Mouse (Mus musculus): ENCODE data around the gene Mab21l3. TPM values are rescaled to one million over a fixed set of nuclear protein-coding genes. Genes with fewer than 3 reads are reported as not detected.

The Mab21l3 gene
- polyA plus RNA-seq, 1 experiment from 2014 or later = 0.56 TPM

DNA sequence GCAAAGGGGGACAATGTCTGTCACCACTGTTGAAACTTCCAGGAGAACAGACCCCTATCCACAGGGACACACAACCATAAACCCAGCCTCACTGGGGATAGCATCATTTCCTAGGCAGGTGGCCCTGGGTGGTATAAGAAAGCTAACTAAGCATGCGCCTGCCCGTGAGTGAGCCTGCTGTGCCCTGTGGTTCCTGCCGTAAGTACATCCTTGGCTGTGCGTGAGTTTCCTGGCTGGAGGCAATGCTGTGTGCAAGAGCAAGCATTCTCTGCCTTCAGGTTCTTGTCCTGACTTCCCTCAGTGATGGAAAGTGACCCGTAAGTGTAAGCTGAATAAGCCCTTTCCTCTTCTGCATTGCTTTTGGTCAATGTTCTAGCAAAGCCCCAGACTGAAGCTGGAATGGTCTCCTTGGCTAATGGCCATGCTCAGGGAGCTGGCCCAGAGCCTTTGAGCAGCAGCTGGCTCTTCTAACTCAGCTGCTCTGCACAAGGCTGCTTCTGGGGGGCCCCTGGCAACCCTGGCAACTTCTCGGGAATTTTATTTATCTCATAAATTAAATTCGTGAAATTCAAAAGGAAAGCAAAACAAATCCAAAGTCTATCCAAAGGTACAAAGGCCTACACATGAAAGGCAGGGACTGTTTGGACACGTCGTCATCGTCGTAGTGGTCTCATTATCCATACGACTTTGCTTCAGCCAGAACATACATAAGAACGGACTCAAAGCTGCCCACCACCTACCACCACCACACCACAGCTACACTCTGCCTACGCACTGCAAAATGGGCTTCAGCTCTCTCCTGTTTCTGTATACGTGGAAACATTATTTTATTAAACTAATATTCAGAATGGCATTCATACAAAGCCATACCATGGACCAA is 50.7 kb downstream of the Mab21l3 start:
- Histone ChIP-seq H3K9me3 (no peaks in the 10 kb centered on the region), H3K4me2 (replicated peaks) (no peak overlapping the region), H3K36me3 (no peaks in the 10 kb centered on the region), H3K27me3 (no peaks in the 10 kb centered on the region), H3K27ac (replicated peaks) (no peak overlapping the region), H3K4me1 (peaks cover 19% of the 10 kb centered on the region), H3K4me3 (no peak overlapping the region), H3K9ac (replicated peaks) (no peak overlapping the region)
- WGBS = 31% methylated on average over 15 of the region's 15 CpGs
- peak; percentile 61 for ATAC-seq (replicated peaks)

DNA sequence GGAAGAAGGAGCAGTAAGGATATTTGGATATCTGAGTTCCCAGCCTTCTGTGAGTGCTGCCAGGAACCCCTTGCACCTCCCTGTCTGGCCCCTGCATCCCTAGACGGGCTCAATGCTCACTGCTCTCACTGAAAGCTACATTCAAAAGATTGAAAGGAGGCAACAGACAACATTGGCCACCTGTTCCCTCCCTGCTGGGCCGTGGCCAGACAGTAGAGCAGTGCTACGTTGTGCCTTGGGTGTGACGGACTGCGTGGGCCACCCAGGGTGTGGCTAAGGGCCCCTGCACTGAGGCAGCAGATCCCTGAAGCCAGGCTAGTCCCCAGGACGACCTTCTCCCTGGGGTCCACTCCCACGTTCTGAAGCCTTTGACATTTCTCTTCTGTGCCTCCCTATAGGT is 52.5 kb downstream of the Mab21l3 start:
- Histone ChIP-seq H3K9ac (replicated peaks) (no peak overlapping the region), H3K9me3 (no peaks in the 10 kb centered on the region), H3K36me3 (no peaks in the 10 kb centered on the region), H3K4me2 (replicated peaks) (no peak overlapping the region), H3K4me1 (peaks cover 19% of the 10 kb centered on the region), H3K4me3 (no peak overlapping the region), H3K27ac (replicated peaks) (no peak overlapping the region), H3K27me3 (no peaks in the 10 kb centered on the region)
- ATAC-seq (replicated peaks) = 0 out of 2 replicates have a peak, but pooled peaks have one; percentile 36
- 20% methylated on average over 7 of the region's 7 CpGs for WGBS

DNA sequence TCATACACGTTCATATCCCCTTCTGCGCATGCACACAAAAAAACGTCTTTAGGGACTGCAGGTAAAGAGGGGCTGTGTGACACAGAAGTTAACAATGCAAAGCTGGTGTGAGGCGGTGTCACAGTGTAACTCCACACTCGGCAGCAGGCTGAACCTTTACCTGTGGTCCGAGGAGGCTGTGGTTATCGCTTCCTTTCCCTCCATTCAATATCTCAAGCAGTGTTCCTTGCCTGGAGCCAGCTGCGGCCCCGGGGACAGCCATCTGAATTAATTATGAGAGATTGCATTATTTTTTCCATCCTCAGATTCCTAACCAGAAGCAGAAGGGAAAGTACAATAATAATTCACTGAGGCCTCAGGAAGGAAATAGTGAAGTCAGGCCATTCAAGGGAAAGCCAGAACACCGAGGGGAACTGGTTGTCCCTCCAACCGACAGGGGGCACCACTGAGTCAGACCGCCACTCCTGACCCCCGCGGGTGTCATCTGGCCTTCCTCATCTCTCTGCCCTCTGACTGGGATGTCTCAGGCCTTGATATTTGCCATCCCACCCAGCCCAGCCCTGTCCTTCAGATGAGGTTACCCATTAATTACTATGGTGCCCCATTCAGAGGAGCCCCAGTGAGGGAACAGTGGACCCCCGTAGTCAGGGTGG is 53.2 kb downstream of the Mab21l3 start:
- no peak overlapping the region for H3K9ac ChIP-seq (replicated peaks)
- H3K4me1 ChIP-seq = peaks cover 19% of the 10 kb centered on the region
- no peak overlapping the region for H3K4me3 ChIP-seq
- H3K27me3 ChIP-seq = no peaks in the 10 kb centered on the region
- no peak overlapping the region for H3K4me2 ChIP-seq (replicated peaks)
- H3K9me3 ChIP-seq = no peaks in the 10 kb centered on the region
- no peak for ATAC-seq (replicated peaks)
- H3K36me3 ChIP-seq = no peaks in the 10 kb centered on the region
- no peak overlapping the region for H3K27ac ChIP-seq (replicated peaks)
- WGBS = 80% methylated on average over 15 of the region's 15 CpGs

DNA sequence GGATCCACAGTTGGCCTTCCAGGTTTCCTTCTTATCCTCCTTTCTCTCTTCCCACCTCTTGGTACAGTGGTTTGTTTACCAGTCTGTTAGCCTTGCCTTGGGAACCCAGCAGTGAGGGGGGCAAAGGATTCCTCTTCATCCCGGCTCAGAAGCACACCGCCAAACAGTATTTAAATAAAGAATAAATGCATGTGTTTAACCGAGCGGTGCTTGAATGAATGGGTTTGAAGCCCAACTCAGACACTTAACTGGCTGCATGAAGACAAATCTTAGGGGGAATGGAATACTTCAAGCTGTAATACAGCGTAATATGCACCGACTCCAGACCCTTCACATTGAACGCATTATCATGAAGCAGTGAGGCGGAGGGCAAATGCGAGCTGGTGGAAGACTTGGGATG is 54.1 kb downstream of the Mab21l3 start:
- peaks cover 19% of the 10 kb centered on the region for H3K4me1 ChIP-seq
- WGBS = 50% methylated on average over 9 of the region's 9 CpGs
- no peak overlapping the region for H3K4me3 ChIP-seq
- H3K4me2 ChIP-seq (replicated peaks) = no peak overlapping the region
- no peaks in the 10 kb centered on the region for H3K27me3 ChIP-seq
- no peak overlapping the region for H3K27ac ChIP-seq (replicated peaks)
- no peak for ATAC-seq (replicated peaks)
- no peaks in the 10 kb centered on the region for H3K9me3 ChIP-seq
- no peak overlapping the region for H3K9ac ChIP-seq (replicated peaks)
- no peaks in the 10 kb centered on the region for H3K36me3 ChIP-seq

- no peak for ATAC-seq (replicated peaks)
Measured at GRCm38 (mm10) chr3:101794026-101794425, 54.7 kb downstream of the Mab21l3 start.

GRCm38 (mm10) chr3:101792191-101792590 is 56.6 kb downstream of the Mab21l3 start:
- ATAC-seq (replicated peaks) = no peak
- H3K9me3 ChIP-seq = no peaks in the 10 kb centered on the region
- 81% methylated on average over 4 of the region's 4 CpGs for WGBS
- peaks cover 8% of the 10 kb centered on the region; the same call in 1 of the 2 replicates for H3K4me1 ChIP-seq
- no peak overlapping the region for H3K4me3 ChIP-seq
- H3K27ac ChIP-seq (replicated peaks) = no peak overlapping the region
- no peaks in the 10 kb centered on the region for H3K27me3 ChIP-seq
- no peak overlapping the region for H3K4me2 ChIP-seq (replicated peaks)
- no peaks in the 10 kb centered on the region for H3K36me3 ChIP-seq
- no peak overlapping the region for H3K9ac ChIP-seq (replicated peaks)

More at GRCm38 (mm10) chr3:101794026-101794425, 54.7 kb downstream of the Mab21l3 start:
- Histone ChIP-seq H3K4me3 (no peak overlapping the region), H3K36me3 (no peaks in the 10 kb centered on the region), H3K27me3 (no peaks in the 10 kb centered on the region), H3K9me3 (no peaks in the 10 kb centered on the region), H3K4me1 (peaks cover 19% of the 10 kb centered on the region), H3K9ac (replicated peaks) (no peak overlapping the region), H3K4me2 (replicated peaks) (no peak overlapping the region), H3K27ac (replicated peaks) (no peak overlapping the region)
- 76% methylated on average over 5 of the region's 5 CpGs for WGBS

GRCm38 (mm10) chr3:101784768-101785424 is 63.9 kb downstream of the Mab21l3 start:
- no peak overlapping the region for H3K4me3 ChIP-seq
- no peaks in the 10 kb centered on the region; the same call in 1 of the 2 replicates for H3K4me1 ChIP-seq
- no peak overlapping the region for H3K27ac ChIP-seq (replicated peaks)
- no peaks in the 10 kb centered on the region for H3K36me3 ChIP-seq
- no peak overlapping the region for H3K4me2 ChIP-seq (replicated peaks)
- WGBS = 90% methylated on average over 10 of the region's 10 CpGs
- no peaks in the 10 kb centered on the region for H3K27me3 ChIP-seq
- H3K9ac ChIP-seq (replicated peaks) = no peak overlapping the region
- no peaks in the 10 kb centered on the region for H3K9me3 ChIP-seq
- no peak for ATAC-seq (replicated peaks)

GRCm38 (mm10) chr3:101783793-101784192 is 65.0 kb downstream of the Mab21l3 start:
- no peaks in the 10 kb centered on the region for H3K9me3 ChIP-seq
- no peaks in the 10 kb centered on the region; the same call in 1 of the 2 replicates for H3K4me1 ChIP-seq
- H3K36me3 ChIP-seq = no peaks in the 10 kb centered on the region
- no peak overlapping the region for H3K4me2 ChIP-seq (replicated peaks)
- 0 out of 2 replicates have a peak, but pooled peaks have one; percentile 32 for ATAC-seq (replicated peaks)
- no peaks in the 10 kb centered on the region for H3K27me3 ChIP-seq
- no peak overlapping the region for H3K9ac ChIP-seq (replicated peaks)
- H3K4me3 ChIP-seq = no peak overlapping the region
- H3K27ac ChIP-seq (replicated peaks) = no peak overlapping the region
- 23% methylated on average over 2 of the region's 2 CpGs for WGBS

- 48% methylated on average over 6 of the region's 6 CpGs for WGBS
- Histone ChIP-seq H3K4me3 (no peak overlapping the region), H3K4me1 (no peaks in the 10 kb centered on the region; the same call in 1 of the 2 replicates), H3K9ac (replicated peaks) (no peak overlapping the region), H3K4me2 (replicated peaks) (no peak overlapping the region), H3K36me3 (no peaks in the 10 kb centered on the region), H3K9me3 (no peaks in the 10 kb centered on the region), H3K27ac (replicated peaks) (no peak overlapping the region), H3K27me3 (no peaks in the 10 kb centered on the region)
- ATAC-seq (replicated peaks) = 0 out of 2 replicates have a peak, but pooled peaks have one; percentile 32
Measured at GRCm38 (mm10) chr3:101780874-101781483, 67.8 kb downstream of the Mab21l3 start.

DNA sequence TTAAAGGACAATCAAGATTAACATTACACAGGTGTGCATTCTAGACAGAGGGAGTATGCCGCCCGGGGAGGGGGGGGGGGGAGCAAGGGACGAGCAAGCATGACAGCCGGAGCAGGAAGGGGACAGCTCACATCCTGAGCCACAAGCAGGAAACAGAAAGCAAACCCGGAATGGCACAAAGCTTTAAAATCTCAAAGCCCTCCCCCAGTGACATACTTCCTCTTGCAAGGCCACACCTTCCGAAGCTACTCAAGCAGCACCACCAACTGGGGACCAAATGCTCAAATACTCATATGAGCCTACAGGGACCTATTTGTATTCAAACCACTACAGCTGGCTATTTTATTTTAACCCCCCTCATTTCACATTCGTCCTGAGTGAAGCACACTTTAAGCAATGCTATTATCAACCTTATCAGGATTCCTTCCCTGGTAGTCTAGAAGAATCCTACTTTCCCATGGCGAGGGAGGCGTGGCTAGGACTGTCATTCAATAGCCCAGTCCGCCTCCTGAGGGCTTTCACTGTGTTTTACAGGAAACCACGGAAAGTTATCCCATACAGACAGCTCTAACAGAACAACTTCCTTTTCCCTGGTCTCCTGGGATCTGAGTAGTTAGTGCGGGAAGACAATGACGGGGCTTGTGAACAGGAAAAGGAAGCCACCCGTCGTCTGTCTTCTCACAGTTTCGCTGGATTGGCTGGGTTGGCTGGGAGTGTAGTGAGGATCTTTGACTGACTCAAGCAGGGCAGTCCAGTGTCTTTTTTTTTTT is 69.7 kb downstream of the Mab21l3 start:
- H3K9ac ChIP-seq (replicated peaks) = no peak overlapping the region
- no peak for ATAC-seq (replicated peaks)
- no peaks in the 10 kb centered on the region for H3K36me3 ChIP-seq
- WGBS = 77% methylated on average over 16 of the region's 16 CpGs
- H3K4me1 ChIP-seq = no peaks in the 10 kb centered on the region; the same call in 1 of the 2 replicates
- H3K27me3 ChIP-seq = no peaks in the 10 kb centered on the region
- H3K9me3 ChIP-seq = no peaks in the 10 kb centered on the region
- H3K27ac ChIP-seq (replicated peaks) = no peak overlapping the region
- H3K4me3 ChIP-seq = no peak overlapping the region
- no peak overlapping the region for H3K4me2 ChIP-seq (replicated peaks)

DNA sequence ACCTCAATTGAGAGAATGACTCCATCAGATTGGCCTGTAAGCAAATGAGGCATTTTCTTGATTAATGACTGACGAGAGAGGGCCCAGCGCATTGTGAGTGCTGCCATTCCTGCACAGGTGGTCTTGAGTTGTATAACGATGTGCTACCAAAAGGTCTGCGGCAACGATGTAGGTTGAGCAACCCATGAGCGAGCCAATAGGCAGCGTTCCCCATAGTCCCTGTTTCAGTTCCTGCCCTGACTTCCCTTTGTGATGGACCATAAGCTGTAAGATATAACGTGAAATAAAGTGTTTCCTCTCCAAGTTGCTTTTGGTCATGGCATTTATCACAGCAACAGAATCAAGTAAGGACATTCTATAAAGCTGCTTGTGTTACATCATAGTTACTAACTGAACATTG is 73.0 kb downstream of the Mab21l3 start:
- Histone ChIP-seq H3K9ac (replicated peaks) (no peak overlapping the region), H3K4me2 (replicated peaks) (no peak overlapping the region), H3K4me3 (no peak overlapping the region), H3K9me3 (no peaks in the 10 kb centered on the region), H3K36me3 (no peaks in the 10 kb centered on the region), H3K4me1 (no peaks in the 10 kb centered on the region), H3K27ac (replicated peaks) (no peak overlapping the region), H3K27me3 (no peaks in the 10 kb centered on the region)
- WGBS = 87% methylated on average over 8 of the region's 8 CpGs
- no peak for ATAC-seq (replicated peaks)
